Mouse (Mus musculus): ENCODE measurements around the gene Cdh4.

GRCm38 (mm10) chr2:179698196-179698985 is 256.2 kb downstream of the Cdh4 start:
- TF ChIP-seq GATA1 (IDR thresholded peaks at IDR 0.05; ENCODE audit: low read length) (no peak), TAL1 (IDR thresholded peaks at IDR 0.05; ENCODE audit: low read length) (no peak)

Measured in erythroblast, embryonic 14.5 days (primary cell).